Mouse (Mus musculus) adrenal gland, postnatal 36 days (tissue): ENCODE data around the gene Pde9a. TPM values are rescaled to one million over a fixed set of nuclear protein-coding genes. Genes with fewer than 3 reads are reported as not detected.

Experiments used
- DNase-seq, 2 experiments: peaks; one replicate each; pipeline ENCODE4 v3.0.0; 2021; ENCODE audit warnings: mixed read lengths in 1 of 2
- total RNA-seq, 2 experiments: library from RNA; stranded (reverse); gene quantifications; 2 replicates each; pipeline ENCODE4 v1.2.3; 2021

The Pde9a gene
- total RNA-seq, 2 experiments from 2014 or later = 3.2 to 3.7 TPM

GRCm38 (mm10) chr17:31466854-31467253, 80.8 kb downstream of the Pde9a start:
- DNase-seq = no peak

GRCm38 (mm10) chr17:31468496-31468895, 82.5 kb downstream of the Pde9a start:
- peak; percentile 47 to 52 for DNase-seq

- DNase-seq = no peak
Measured at GRCm38 (mm10) chr17:31470766-31471418, 84.9 kb downstream of the Pde9a start.

- no peak for DNase-seq
Measured at GRCm38 (mm10) chr17:31474388-31474787, 88.4 kb downstream of the Pde9a start.

- no peak for DNase-seq
Measured at GRCm38 (mm10) chr17:31478606-31479005, 92.6 kb downstream of the Pde9a start.

- no peak for DNase-seq
Measured at GRCm38 (mm10) chr17:31479108-31479844, 93.3 kb downstream of the Pde9a start.

GRCm38 (mm10) chr17:31486616-31487198, 100.7 kb downstream of the Pde9a start:
- DNase-seq = no peak

GRCm38 (mm10) chr17:31487433-31488060, 101.5 kb downstream of the Pde9a start:
- no peak for DNase-seq

- DNase-seq = no peak
Measured at GRCm38 (mm10) chr17:31491355-31491754, 105.3 kb downstream of the Pde9a start.

- DNase-seq = peak; percentile 66 to 82
Measured at GRCm38 (mm10) chr17:31492416-31492815, 106.4 kb downstream of the Pde9a start.

- DNase-seq = no peak
Measured at GRCm38 (mm10) chr17:31494989-31495388, 109.0 kb downstream of the Pde9a start.

GRCm38 (mm10) chr17:31497726-31498125, 111.7 kb downstream of the Pde9a start:
- no peak for DNase-seq

- DNase-seq = no peak
Measured at GRCm38 (mm10) chr17:31499725-31500124, 113.7 kb downstream of the Pde9a start.

GRCm38 (mm10) chr17:31500416-31500815, 114.4 kb downstream of the Pde9a start:
- no peak for DNase-seq

- no peak for DNase-seq
Measured at GRCm38 (mm10) chr17:31500908-31501307, 114.9 kb downstream of the Pde9a start.

GRCm38 (mm10) chr17:31502261-31502927, 116.4 kb downstream of the Pde9a start:
- DNase-seq = no peak

- no peak for DNase-seq
Measured at GRCm38 (mm10) chr17:31503337-31503736, 117.3 kb downstream of the Pde9a start.

- DNase-seq = no peak
Measured at GRCm38 (mm10) chr17:31503936-31504335, 117.9 kb downstream of the Pde9a start.

GRCm38 (mm10) chr17:31505013-31505412, 119.0 kb downstream of the Pde9a start:
- no peak for DNase-seq

GRCm38 (mm10) chr17:31506282-31506681, 120.3 kb downstream of the Pde9a start:
- DNase-seq = no peak

- DNase-seq = no peak
Measured at GRCm38 (mm10) chr17:31510944-31511343, 124.9 kb downstream of the Pde9a start.

GRCm38 (mm10) chr17:31511792-31512495, 125.9 kb downstream of the Pde9a start:
- peak; percentile 91 to 92 for DNase-seq
